Mouse (Mus musculus) ES-E14 (cell line): ENCODE results near the gene Ccn2.

Experiments used
- HCFC1 ChIP-seq: IDR thresholded peaks from 2 replicates; pipeline ENCODE4 v1.6.1; 2012; ENCODE audit warnings: low read length, inconsistent platforms, borderline replicate concordance; ENCODE audit not compliant: insufficient read depth
- ZC3H11A ChIP-seq: IDR thresholded peaks from 2 replicates; pipeline ENCODE4 v1.6.1; 2012; ENCODE audit warnings: low read depth, mild to moderate bottlenecking, inconsistent platforms, low read length, borderline replicate concordance

GRCm38 (mm10) chr10:24591741-24592140 lies 3.5 kb upstream of the Ccn2 start:
- TF ChIP-seq HCFC1 (no peak), ZC3H11A (no peak)
